Mouse (Mus musculus): Measurements from ENCODE around the gene Ss18l1. TPM values are rescaled to one million over a fixed set of nuclear protein-coding genes. Genes with fewer than 3 reads are reported as not detected.

Ss18l1 gene
- polyA plus RNA-seq, 1 experiment, result 6.7 TPM

DNA sequence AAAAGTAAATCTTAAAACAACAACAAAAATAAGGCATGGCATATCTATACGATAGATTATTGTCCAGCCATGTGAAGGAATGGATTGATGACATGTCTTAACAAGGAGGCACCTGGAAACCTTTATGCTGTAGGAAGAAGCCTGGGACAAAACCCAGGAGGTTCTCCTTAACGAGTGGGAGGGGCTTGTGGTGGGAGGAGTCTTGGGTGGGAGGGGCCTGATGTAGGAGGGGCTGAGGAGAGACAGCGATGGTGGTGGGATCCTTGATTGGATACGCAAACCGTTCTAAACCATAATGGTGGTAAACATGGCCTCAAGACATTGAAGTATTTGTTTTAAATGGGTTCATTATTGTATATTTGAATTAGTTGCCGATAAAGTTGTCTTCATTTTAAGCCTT is 30.9 kb upstream of the Ss18l1 start:
- TF ChIP-seq CTCF (conservative IDR thresholded peaks at IDR 0.05; ENCODE audit: insufficient read depth, insufficient read length, low read depth, low read length) (no peak), POLR2A (IDR thresholded peaks at IDR 0.05; ENCODE audit: low read depth, low read length) (no peak)
- no peak for DNase-seq
- Histone ChIP-seq H3K36me3 (ENCODE audit: control insufficient read depth, insufficient read depth, low read length) (no peaks in the 10 kb centered on the region), H3K4me3 (ENCODE audit: insufficient read depth, low read depth, low read length) (no peak overlapping the region), H3K4me1 (ENCODE audit: control insufficient read depth, insufficient read depth, low read length) (no peaks in the 10 kb centered on the region), H3K27ac (ENCODE audit: insufficient read depth, low read depth, low read length) (no peak overlapping the region), H3K27me3 (replicated peaks; ENCODE audit: control insufficient read depth, insufficient read depth, low read length) (no peaks in the 10 kb centered on the region)
- WGBS, result 84% methylated on average over 6 of the region's 6 CpGs

DNA sequence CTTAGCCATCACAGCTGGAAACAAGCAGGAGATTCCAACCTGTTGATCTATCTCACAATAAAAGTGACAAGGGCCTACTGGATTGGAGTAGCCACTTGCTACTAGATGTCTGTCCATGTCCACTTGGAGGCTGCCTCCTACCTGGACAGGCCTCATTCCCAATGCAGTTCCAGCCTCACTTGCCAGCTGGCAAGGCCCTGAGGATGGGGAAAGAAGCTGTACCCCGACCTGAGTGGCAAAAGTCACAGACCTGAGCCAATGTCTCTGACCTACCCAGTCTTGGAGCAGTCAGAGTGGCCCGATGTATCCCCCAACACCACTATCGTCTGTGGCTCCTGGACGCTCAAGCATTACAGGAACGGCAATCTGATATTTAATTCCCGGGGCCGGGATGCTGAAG is 28.6 kb upstream of the Ss18l1 start:
- no peak overlapping the region for H3K27ac ChIP-seq (ENCODE audit: insufficient read depth, low read depth, low read length)
- TF ChIP-seq CTCF (conservative IDR thresholded peaks at IDR 0.05; ENCODE audit: insufficient read depth, insufficient read length, low read depth, low read length) (no peak), POLR2A (IDR thresholded peaks at IDR 0.05; ENCODE audit: low read depth, low read length) (no peak)
- H3K27me3 ChIP-seq (replicated peaks; ENCODE audit: control insufficient read depth, insufficient read depth, low read length), result no peaks in the 10 kb centered on the region
- no peaks in the 10 kb centered on the region for H3K36me3 ChIP-seq (ENCODE audit: control insufficient read depth, insufficient read depth, low read length)
- no peak for DNase-seq
- 77% methylated on average over 7 of the region's 7 CpGs for WGBS
- no peaks in the 10 kb centered on the region for H3K4me1 ChIP-seq (ENCODE audit: control insufficient read depth, insufficient read depth, low read length)
- H3K4me3 ChIP-seq (ENCODE audit: insufficient read depth, low read depth, low read length), result no peak overlapping the region

DNA sequence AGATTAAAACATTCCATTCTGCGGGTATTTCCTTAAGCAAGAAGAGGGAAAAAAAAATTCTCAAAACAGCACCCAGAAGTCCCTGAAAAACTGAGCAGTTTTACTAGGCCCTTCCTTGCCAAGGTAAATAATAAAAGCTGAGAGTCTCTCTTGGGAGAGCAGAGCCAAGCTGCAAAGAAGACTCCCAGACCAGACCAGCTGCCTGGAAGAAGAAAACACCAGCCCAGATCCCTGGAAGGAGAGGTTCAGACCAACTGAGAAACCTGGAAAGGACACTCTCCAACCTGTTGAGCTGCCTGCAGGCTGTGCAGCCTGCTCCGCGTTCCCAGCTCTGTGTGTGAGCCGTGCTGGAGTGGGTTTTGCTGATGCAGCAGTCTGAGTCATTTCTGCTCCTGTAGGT is 24.7 kb upstream of the Ss18l1 start:
- Histone ChIP-seq H3K27me3 (replicated peaks; ENCODE audit: control insufficient read depth, insufficient read depth, low read length) (no peaks in the 10 kb centered on the region), H3K36me3 (ENCODE audit: control insufficient read depth, insufficient read depth, low read length) (no peaks in the 10 kb centered on the region), H3K27ac (ENCODE audit: insufficient read depth, low read depth, low read length) (no peak overlapping the region), H3K4me1 (ENCODE audit: control insufficient read depth, insufficient read depth, low read length) (no peaks in the 10 kb centered on the region), H3K4me3 (ENCODE audit: insufficient read depth, low read depth, low read length) (no peak overlapping the region)
- no peak for DNase-seq
- TF ChIP-seq POLR2A (IDR thresholded peaks at IDR 0.05; ENCODE audit: low read depth, low read length) (no peak), CTCF (conservative IDR thresholded peaks at IDR 0.05; ENCODE audit: insufficient read depth, insufficient read length, low read depth, low read length) (no peak)
- 47% methylated on average over 4 of the region's 4 CpGs for WGBS

DNA sequence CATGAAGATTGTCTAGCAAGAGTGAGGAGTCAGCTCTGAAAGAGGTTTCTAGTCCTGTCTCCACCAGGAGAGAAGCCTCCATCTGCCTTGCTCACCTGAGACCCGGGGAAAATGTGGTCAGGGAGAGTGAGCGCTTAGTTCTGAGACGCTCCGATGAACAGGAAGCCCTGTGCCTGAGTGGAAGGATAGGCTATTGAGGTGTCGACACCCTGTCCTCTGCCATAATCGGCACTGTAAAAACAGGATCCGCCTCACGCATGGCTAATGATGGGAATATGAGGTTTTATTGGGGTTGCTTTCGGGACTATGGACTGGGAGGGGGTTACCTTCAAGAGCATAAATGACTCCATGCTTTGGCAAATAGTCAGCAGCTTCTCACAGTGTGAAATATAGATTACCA is 23.7 kb upstream of the Ss18l1 start:
- 49% methylated on average over 9 of the region's 9 CpGs for WGBS
- TF ChIP-seq CTCF (conservative IDR thresholded peaks at IDR 0.05; ENCODE audit: insufficient read depth, insufficient read length, low read depth, low read length) (no peak), POLR2A (IDR thresholded peaks at IDR 0.05; ENCODE audit: low read depth, low read length) (no peak)

DNA sequence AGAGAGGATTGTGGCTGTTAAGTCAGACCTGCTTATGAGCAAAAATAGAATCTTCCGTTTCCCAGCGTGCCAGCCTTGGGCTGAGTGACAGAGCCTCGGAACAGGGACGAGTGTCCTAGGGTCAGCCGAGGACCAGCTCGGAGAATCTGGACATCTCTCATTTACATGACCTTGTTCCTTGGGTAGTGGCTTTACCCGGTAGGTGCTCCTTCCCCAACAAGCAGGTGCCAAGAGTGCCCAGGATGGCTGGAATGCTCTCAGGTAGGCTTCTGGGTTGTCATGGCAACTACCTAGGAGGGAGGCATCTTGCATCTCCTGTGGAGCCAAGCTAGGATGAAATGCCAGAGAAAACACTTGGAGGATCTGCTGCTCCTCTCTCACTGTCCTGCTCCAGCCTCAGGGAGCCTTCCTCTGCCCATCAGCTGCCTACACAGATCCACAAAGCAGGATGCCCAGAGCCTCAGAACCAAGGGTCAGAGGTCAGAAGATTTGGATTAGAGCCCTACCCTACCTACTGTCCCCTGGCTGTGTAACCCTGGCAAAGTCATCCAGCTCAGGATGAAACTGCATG is 22.1 kb upstream of the Ss18l1 start:
- DNase-seq, result no peak
- 79% methylated on average over 7 of the region's 7 CpGs for WGBS
- Histone ChIP-seq H3K27ac (ENCODE audit: insufficient read depth, low read depth, low read length) (no peak overlapping the region), H3K27me3 (replicated peaks; ENCODE audit: control insufficient read depth, insufficient read depth, low read length) (no peaks in the 10 kb centered on the region), H3K4me1 (ENCODE audit: control insufficient read depth, insufficient read depth, low read length) (no peaks in the 10 kb centered on the region), H3K4me3 (ENCODE audit: insufficient read depth, low read depth, low read length) (no peak overlapping the region), H3K36me3 (ENCODE audit: control insufficient read depth, insufficient read depth, low read length) (no peaks in the 10 kb centered on the region)
- TF ChIP-seq CTCF (conservative IDR thresholded peaks at IDR 0.05; ENCODE audit: insufficient read depth, insufficient read length, low read depth, low read length), result no peak
- no peak for TF ChIP-seq POLR2A (IDR thresholded peaks at IDR 0.05; ENCODE audit: low read depth, low read length)

More for the DNA sequence above, 23.7 kb upstream of the Ss18l1 start:
- Histone ChIP-seq H3K27ac (ENCODE audit: insufficient read depth, low read depth, low read length) (no peak overlapping the region), H3K27me3 (replicated peaks; ENCODE audit: control insufficient read depth, insufficient read depth, low read length) (no peaks in the 10 kb centered on the region), H3K36me3 (ENCODE audit: control insufficient read depth, insufficient read depth, low read length) (no peaks in the 10 kb centered on the region), H3K4me1 (ENCODE audit: control insufficient read depth, insufficient read depth, low read length) (no peaks in the 10 kb centered on the region), H3K4me3 (ENCODE audit: insufficient read depth, low read depth, low read length) (no peak overlapping the region)
- no peak for DNase-seq

DNA sequence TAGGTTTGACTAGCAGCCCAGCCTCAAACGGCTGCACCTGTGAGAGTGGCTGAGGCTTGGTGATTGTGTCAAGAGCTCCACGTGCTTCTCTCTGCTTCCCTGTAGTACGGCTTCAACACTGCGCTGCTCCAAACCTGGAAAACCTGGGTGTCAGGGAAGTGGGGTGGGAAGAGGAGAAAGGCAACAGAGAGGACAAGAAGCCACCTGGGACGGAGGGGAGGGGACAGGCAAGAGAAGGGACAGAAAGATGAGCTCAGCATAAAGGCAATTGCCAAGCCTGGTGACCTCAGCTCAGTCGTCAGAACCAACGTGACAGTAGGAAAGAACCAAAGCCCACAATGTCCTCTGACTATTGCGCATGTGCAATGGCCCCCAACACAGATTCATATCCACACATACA is 21.4 kb upstream of the Ss18l1 start:
- Histone ChIP-seq H3K36me3 (ENCODE audit: control insufficient read depth, insufficient read depth, low read length) (no peaks in the 10 kb centered on the region), H3K4me3 (ENCODE audit: insufficient read depth, low read depth, low read length) (no peak overlapping the region), H3K27me3 (replicated peaks; ENCODE audit: control insufficient read depth, insufficient read depth, low read length) (no peaks in the 10 kb centered on the region), H3K27ac (ENCODE audit: insufficient read depth, low read depth, low read length) (no peak overlapping the region), H3K4me1 (ENCODE audit: control insufficient read depth, insufficient read depth, low read length) (no peaks in the 10 kb centered on the region; the same call in 1 of the 2 replicates)
- 85% methylated on average over 8 of the region's 8 CpGs for WGBS
- DNase-seq, result no peak
- no peak for TF ChIP-seq POLR2A (IDR thresholded peaks at IDR 0.05; ENCODE audit: low read depth, low read length)
- no peak for TF ChIP-seq CTCF (conservative IDR thresholded peaks at IDR 0.05; ENCODE audit: insufficient read depth, insufficient read length, low read depth, low read length)

DNA sequence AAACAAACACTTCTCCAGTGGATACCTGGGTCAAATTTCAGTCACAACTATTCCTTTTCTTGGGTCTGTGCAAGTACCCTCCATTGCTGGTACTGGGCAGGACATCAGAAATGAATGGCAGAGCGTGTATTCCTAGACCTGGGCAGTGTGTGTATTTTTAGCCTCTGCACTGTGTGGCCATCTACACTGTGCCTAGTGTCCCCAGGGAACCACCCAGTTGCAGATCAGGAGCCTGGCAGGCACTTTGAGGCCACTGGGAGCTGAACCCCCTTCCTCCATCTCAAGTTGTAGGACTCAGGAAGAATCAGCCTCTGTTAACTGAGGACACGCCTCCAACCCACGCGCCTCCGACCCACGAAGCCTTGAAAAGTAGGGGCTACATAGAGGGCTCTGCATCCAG is 19.6 kb upstream of the Ss18l1 start:
- TF ChIP-seq CTCF (conservative IDR thresholded peaks at IDR 0.05; ENCODE audit: insufficient read depth, insufficient read length, low read depth, low read length) (no peak), POLR2A (IDR thresholded peaks at IDR 0.05; ENCODE audit: low read depth, low read length) (no peak)

More for the DNA sequence above, 19.6 kb upstream of the Ss18l1 start:
- Histone ChIP-seq H3K4me3 (ENCODE audit: insufficient read depth, low read depth, low read length) (no peak overlapping the region), H3K4me1 (ENCODE audit: control insufficient read depth, insufficient read depth, low read length) (no peaks in the 10 kb centered on the region; the same call in 1 of the 2 replicates), H3K27ac (ENCODE audit: insufficient read depth, low read depth, low read length) (no peak overlapping the region), H3K27me3 (replicated peaks; ENCODE audit: control insufficient read depth, insufficient read depth, low read length) (no peaks in the 10 kb centered on the region), H3K36me3 (ENCODE audit: control insufficient read depth, insufficient read depth, low read length) (no peaks in the 10 kb centered on the region)
- WGBS, result 67% methylated on average over 6 of the region's 6 CpGs
- no peak for DNase-seq

Data from kidney, adult 2 months (tissue).